Comparison of ENCODE assay signal across 8 mouse cellular contexts in the genomic region with DNA sequence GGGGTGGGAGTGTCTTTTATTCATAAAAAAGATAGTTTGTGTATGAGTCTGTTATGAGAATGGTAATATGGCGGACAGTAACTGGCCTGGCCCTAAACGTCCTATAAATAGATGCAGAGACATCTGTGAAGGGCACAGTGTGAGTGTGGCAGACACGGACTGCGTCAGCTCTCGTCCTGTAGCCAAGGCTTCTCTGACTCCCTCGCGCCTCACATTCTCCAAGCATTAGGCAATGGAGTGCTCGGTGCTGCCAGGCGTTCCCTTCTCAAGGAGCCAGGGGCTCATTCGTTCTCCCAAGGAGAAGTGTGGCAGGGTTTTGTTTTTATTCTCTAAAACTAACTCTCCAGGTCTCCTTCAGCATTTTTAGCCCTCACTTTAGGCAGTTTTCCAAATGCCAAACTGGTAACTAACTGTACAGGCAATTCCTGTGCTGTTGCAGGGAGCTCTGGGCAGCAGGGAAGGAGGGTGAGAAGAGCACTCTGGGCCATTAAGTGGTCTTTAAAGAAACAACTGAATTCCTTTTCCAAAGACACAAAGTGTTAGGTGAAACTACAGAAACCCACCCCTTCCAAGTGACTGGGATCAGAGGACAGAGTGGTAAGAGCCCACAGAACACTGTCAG. TPM values are rescaled to one million over a fixed set of nuclear protein-coding genes. Genes with fewer than 3 reads are reported as not detected.
DNase-seq lines count a peak whose midpoint lies in the region; ATAC-seq lines count a peak whose summit lies in the region.

No protein-coding gene starts in this region.

- H3K27me3 ChIP-seq in midbrain, embryonic 15.5 days (replicated peaks) = no peaks in the 10 kb centered on the region

- H3K4me3 ChIP-seq in midbrain, embryonic 15.5 days = no peak overlapping the region

- H3K36me3 ChIP-seq in midbrain, embryonic 15.5 days (replicated peaks) = no peaks in the 10 kb centered on the region

- H3K4me1 ChIP-seq in midbrain, embryonic 15.5 days = peaks cover 9% of the 10 kb centered on the region

- 0 out of 2 replicates have a peak, but pooled peaks have one; percentile 39 for ATAC-seq in frontal cortex, adult (ENCODE audit: low TSS enrichment)
- ATAC-seq in midbrain, embryonic 15.5 days (replicated peaks) = no peak

- no peaks in the 10 kb centered on the region for H3K9me3 ChIP-seq in midbrain, embryonic 15.5 days

- H3K4me2 ChIP-seq in midbrain, embryonic 15.5 days = no peak overlapping the region

- 75% methylated on average over 10 of the region's 10 CpGs for WGBS in midbrain, embryonic 15.5 days

- no peak overlapping the region for H3K27ac ChIP-seq in midbrain, embryonic 15.5 days

- H3K9ac ChIP-seq in midbrain, embryonic 15.5 days = no peak overlapping the region

- DNase-seq in frontal cortex, postnatal 14 days (ENCODE audit: low spot score in 2 of 2) = no peak
- peak; percentile 83 for DNase-seq in adrenal gland, postnatal 14 days
- DNase-seq in heart, adult 11 months = peak; percentile 98
- peak; percentile 39 to 71 for DNase-seq in kidney, postnatal 25 days
- DNase-seq in thymus, postnatal 25 days = no peak
- DNase-seq in left cerebral cortex, adult 18-20 months (ENCODE audit: low spot score in 2 of 2) = no peak

RNA-seq across cellular contexts. Expression of gene Rassf8, which starts 22.2 kb away (rescaled TPM):
- 76.6 and 87.4 TPM in 2 replicates for total RNA-seq in adrenal gland, postnatal 14 days (2021)
- total RNA-seq in left cerebral cortex, adult 18-20 months (2021) = 10 to 100 TPM; 16.3 to 18.9 TPM
- 4.6 and 5.5 TPM in 2 replicates for polyA plus RNA-seq in midbrain, embryonic 15.5 days (2015; fragmentation: Nextera tagmentation; extraction: Ambion mirVana)

Comparison
In these comparisons a context has a peak if more than half of its experiments do, and no peak if none do; other contexts are left out.
1. DNase-seq: peak in adrenal gland, postnatal 14 days (single experiment), heart, adult 11 months (single experiment) and kidney, postnatal 25 days (2 of 2); none in frontal cortex, postnatal 14 days (0 of 2), thymus, postnatal 25 days (single experiment) and left cerebral cortex, adult 18-20 months (0 of 2).